Mouse (Mus musculus) liver, adult 2 months (tissue): ENCODE data around the gene Phf12.

Source experiments
- CTCF ChIP-seq: fragments of 200-500 bp; IDR thresholded peaks from 2 replicates; pipeline ENCODE4 v1.5.1; 2011; ENCODE audit warnings: low read depth, low read length, control low read depth
- POLR2A ChIP-seq: fragments of 200-500 bp; IDR thresholded peaks from 2 replicates; pipeline ENCODE4 v1.6.1; 2011; ENCODE audit warnings: low read length, control low read depth; ENCODE audit not compliant: insufficient read depth; ENCODE audit errors: extremely low read depth

GRCm38 (mm10) chr11:77947860-77948259, 34.7 kb upstream of the Phf12 start:
- TF ChIP-seq CTCF (no peak), POLR2A (no peak)
